Mouse (Mus musculus): ENCODE measurements around the gene Clvs2. TPM values are rescaled to one million over a fixed set of nuclear protein-coding genes. Genes with fewer than 3 reads are reported as not detected.

Gene Clvs2
- polyA plus RNA-seq (2017; shearing (Covaris generic)): under 1 TPM in 1 of 2 experiments, not detected in 1; 0.31 TPM

GRCm38 (mm10) chr10:33624131-33624879 lies at the start of gene Clvs2:
Clvs2 (minus strand) TSS chr10:33624769.

Other genes starting within 250 kb of the Clvs2 start
- gene Sult3a2, start 161.9 kb upstream of the Clvs2 start, polyA plus RNA-seq (2017; shearing (Covaris generic)): not detected
- not detected for gene Sult3a1, start 233.0 kb upstream of the Clvs2 start, polyA plus RNA-seq (2017; shearing (Covaris generic))